Mouse (Mus musculus): ENCODE data around the gene Aph1a. TPM values are rescaled to one million over a fixed set of nuclear protein-coding genes. Genes with fewer than 3 reads are reported as not detected.

The Aph1a gene
- total and polyA plus RNA-seq, 3 experiments, result 110 to 170 TPM; not detected in 1

GRCm38 (mm10) chr3:95905940-95906492 lies 12.2 kb downstream of the Aph1a start:
- Histone ChIP-seq H3K27me3 (ENCODE audit: control insufficient read depth in 1 of 2, insufficient read depth in 2 of 2, low read length in 2 of 2) (peaks cover 8 to 22% of the 10 kb centered on the region in 2 experiments; a peak in 3 of 4 replicates), H3K36me3 (ENCODE audit: control insufficient read depth in 1 of 2, insufficient read depth in 2 of 2, low read length in 2 of 2) (peaks cover 0 to 4% of the 10 kb centered on the region in 2 experiments; a peak in 1 of 4 replicates), H3K27ac (ENCODE audit: control insufficient read depth, low read depth, low read length) (no peak overlapping the region), H3K4me1 (ENCODE audit: control insufficient read depth in 1 of 2, insufficient read depth in 2 of 2, low read length in 2 of 2) (peaks cover 0 to 5% of the 10 kb centered on the region in 2 experiments; a peak in 2 of 4 replicates), H3K9me3 (replicated peaks; ENCODE audit: insufficient read depth, low read length) (no peaks in the 10 kb centered on the region), H3K79me2 (ENCODE audit: control insufficient read depth, insufficient read depth, low read length, poor library complexity) (no peaks in the 10 kb centered on the region), H3K9ac (ENCODE audit: control insufficient read depth, low read depth, low read length, poor library complexity, severe bottlenecking) (peak overlapping the region; percentile 49), H3K4me3 (ENCODE audit: control insufficient read depth in 1 of 2, insufficient read depth in 1 of 2, low read depth in 2 of 2, low read length in 2 of 2) (peak overlapping the region; percentile 50 to 53)
- TF ChIP-seq MYC (IDR thresholded peaks at IDR 0.05; ENCODE audit: low read depth, low read length), result 0 out of 2 replicates have a peak, but pooled peaks have one; percentile 30
- peak; percentile 52; the same call in 1 of the 2 replicates for TF ChIP-seq HCFC1 (IDR thresholded peaks at IDR 0.05; ENCODE audit: low read depth, low read length)
- TF ChIP-seq ZNF384 (IDR thresholded peaks at IDR 0.05; ENCODE audit: low read depth, low read length), result 0 out of 2 replicates have a peak, but pooled peaks have one; percentile 29
- TF ChIP-seq GABPA (IDR thresholded peaks at IDR 0.05; ENCODE audit: low read depth, low read length), result no peak
- no peak for TF ChIP-seq ETS1 (IDR thresholded peaks at IDR 0.05; ENCODE audit: low read depth, low read length)
- no peak for TF ChIP-seq UBTF (IDR thresholded peaks at IDR 0.05; ENCODE audit: borderline replicate concordance, insufficient read depth, low read depth, low read length)
- TF ChIP-seq CTCF (IDR thresholded peaks at IDR 0.05 in 2 of 3, conservative IDR thresholded peaks at IDR 0.05 in 1 of 3; ENCODE audit: control insufficient read depth in 1 of 3, insufficient read depth in 1 of 3, low read depth in 2 of 3, low read length in 3 of 3, poor library complexity in 1 of 3, severe bottlenecking in 1 of 3), result peak; percentile 58 to 90 (median 86)
- TF ChIP-seq SIN3A (IDR thresholded peaks at IDR 0.05; ENCODE audit: low read length), result peak; percentile 85
- no peak for TF ChIP-seq MAX (IDR thresholded peaks at IDR 0.05; ENCODE audit: low read length)
- TF ChIP-seq ZC3H11A (IDR thresholded peaks at IDR 0.05; ENCODE audit: low read depth, low read length), result peak; percentile 56
- TF ChIP-seq USF1 (IDR thresholded peaks at IDR 0.05; ENCODE audit: low read depth, low read length), result no peak
- TF ChIP-seq POLR2A (IDR thresholded peaks at IDR 0.05; ENCODE audit: control insufficient read depth in 1 of 2, insufficient read depth in 1 of 2, low read depth in 1 of 2, low read length in 2 of 2, poor library complexity in 1 of 2), result no peak
- TF ChIP-seq TCF12 (IDR thresholded peaks at IDR 0.05; ENCODE audit: low read depth, low read length), result peak; percentile 41; the same call in 1 of the 2 replicates
- TF ChIP-seq CHD1 (IDR thresholded peaks at IDR 0.05; ENCODE audit: low read depth, low read length), result no peak
- TF ChIP-seq E2F4 (IDR thresholded peaks at IDR 0.05; ENCODE audit: borderline replicate concordance, low read depth, low read length), result no peak; the same call in 1 of the 2 replicates
- TF ChIP-seq MAFK (IDR thresholded peaks at IDR 0.05; ENCODE audit: borderline replicate concordance, low read depth, low read length), result no peak
- peak; percentile 87 for TF ChIP-seq SMC3 (IDR thresholded peaks at IDR 0.05; ENCODE audit: low read depth, low read length)
- TF ChIP-seq RCOR1 (IDR thresholded peaks at IDR 0.05; ENCODE audit: low read depth, low read length), result peak; percentile 50; the same call in 1 of the 2 replicates
- TF ChIP-seq GATA1 (IDR thresholded peaks at IDR 0.05; ENCODE audit: low read depth, low read length), result 0 out of 2 replicates have a peak, but pooled peaks have one; percentile 4
- no peak for TF ChIP-seq MEF2A (IDR thresholded peaks at IDR 0.05; ENCODE audit: extremely low read depth, insufficient replicate concordance, low read depth, low read length, poor library complexity, severe bottlenecking)
- TF ChIP-seq RAD21 (IDR thresholded peaks at IDR 0.05; ENCODE audit: low read depth, low read length), result peak; percentile 51
- no peak; the same call in 1 of the 2 replicates for TF ChIP-seq BHLHE40 (IDR thresholded peaks at IDR 0.05; ENCODE audit: borderline replicate concordance, low read depth, low read length)
- TF ChIP-seq TBP (IDR thresholded peaks at IDR 0.05; ENCODE audit: low read depth, low read length), result 0 out of 2 replicates have a peak, but pooled peaks have one; percentile 24
- TF ChIP-seq POLR2AphosphoS2 (IDR thresholded peaks at IDR 0.05; ENCODE audit: low read length), result no peak
- no peak for TF ChIP-seq ZKSCAN1 (IDR thresholded peaks at IDR 0.05; ENCODE audit: low read depth, low read length)
- TF ChIP-seq USF2 (IDR thresholded peaks at IDR 0.05; ENCODE audit: borderline replicate concordance in 1 of 2, insufficient read depth in 1 of 2, low read depth in 1 of 2, low read length in 2 of 2), result no peak
- no peak for TF ChIP-seq NRF1 (IDR thresholded peaks at IDR 0.05; ENCODE audit: insufficient read depth, low read depth, low read length, poor library complexity, severe bottlenecking)
- TF ChIP-seq ELF1 (IDR thresholded peaks at IDR 0.05; ENCODE audit: low read depth, low read length), result peak; percentile 92
- peak; percentile 38; the same call in 1 of the 2 replicates for TF ChIP-seq MAZ (IDR thresholded peaks at IDR 0.05; ENCODE audit: low read depth, low read length)
- no peak for TF ChIP-seq EP300 (IDR thresholded peaks at IDR 0.05; ENCODE audit: low read depth in 1 of 2, low read length in 2 of 2)
- TF ChIP-seq MYB (IDR thresholded peaks at IDR 0.05; ENCODE audit: low read depth, low read length), result no peak
- TF ChIP-seq KAT2A (conservative IDR thresholded peaks at IDR 0.05; ENCODE audit: low read depth, low read length), result no peak
- TF ChIP-seq MXI1 (IDR thresholded peaks at IDR 0.05; ENCODE audit: low read depth, low read length), result peak; percentile 77
- no peak for TF ChIP-seq TAL1 (IDR thresholded peaks at IDR 0.05; ENCODE audit: low read length)
- no peak for TF ChIP-seq JUND (IDR thresholded peaks at IDR 0.05; ENCODE audit: low read depth, low read length)
- DNase-seq (ENCODE audit: low read depth, low spot score), result peak; percentile 87
